Mouse (Mus musculus): ENCODE data around the gene 4930442H23Rik. TPM values are rescaled to one million over a fixed set of nuclear protein-coding genes. Genes with fewer than 3 reads are reported as not detected.
A peak's percentile ranks its signal among the peaks of the same experiment; 100 is the strongest.

The 4930442H23Rik gene
- polyA plus RNA-seq, 1 experiment from 2014 or later: 0.27 TPM

DNA sequence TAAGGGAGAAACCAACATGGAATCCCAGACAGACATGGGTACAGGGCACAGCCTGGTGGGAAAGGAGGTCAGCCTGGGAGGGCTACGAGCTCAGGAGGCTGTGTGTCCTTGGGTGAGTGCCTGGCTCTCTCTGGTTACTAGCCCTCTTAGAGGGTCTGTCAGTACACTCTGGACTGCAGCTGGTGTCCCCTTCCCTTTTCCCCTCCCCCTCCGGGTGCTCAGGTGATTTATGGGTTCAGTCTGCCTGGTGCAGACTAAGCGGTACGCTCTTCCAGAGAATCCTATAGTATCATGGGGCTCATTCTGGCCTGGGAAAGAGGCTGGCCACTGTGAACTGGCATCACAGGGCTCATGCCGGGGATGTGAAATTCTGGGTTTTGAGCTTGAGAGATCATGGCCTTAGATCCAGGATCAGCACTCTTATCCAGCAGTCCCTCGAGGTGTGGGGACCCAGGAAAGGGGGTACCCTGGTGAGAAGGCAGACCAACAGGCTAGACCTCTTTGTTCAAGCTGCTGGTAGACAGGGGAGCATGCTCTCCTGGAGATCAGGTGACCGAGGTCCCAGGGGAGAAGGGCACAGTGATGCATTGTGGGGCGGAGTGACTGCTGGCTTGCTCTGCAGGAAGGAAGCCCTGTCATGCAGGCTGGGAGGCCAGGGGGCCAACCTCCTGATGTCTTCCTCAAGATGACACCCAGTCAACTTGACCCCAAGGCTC, 21.9 kb downstream of the 4930442H23Rik start:
- no peak overlapping the region for H3K4me3 ChIP-seq
- H3K4me1 ChIP-seq: peaks cover 25% of the 10 kb centered on the region
- 86% methylated on average over 8 of the region's 8 CpGs for WGBS
- peaks cover 76% of the 10 kb centered on the region for H3K36me3 ChIP-seq
- no peaks in the 10 kb centered on the region for H3K9me3 ChIP-seq
- no peak overlapping the region for H3K27ac ChIP-seq (replicated peaks)
- no peak for ATAC-seq (ENCODE audit: extremely low read depth, insufficient number of reproducible peaks, low FRiP score, low TSS enrichment)
- no peak overlapping the region for H3K4me2 ChIP-seq
- no peak overlapping the region for H3K9ac ChIP-seq
- no peaks in the 10 kb centered on the region for H3K27me3 ChIP-seq (replicated peaks)

DNA sequence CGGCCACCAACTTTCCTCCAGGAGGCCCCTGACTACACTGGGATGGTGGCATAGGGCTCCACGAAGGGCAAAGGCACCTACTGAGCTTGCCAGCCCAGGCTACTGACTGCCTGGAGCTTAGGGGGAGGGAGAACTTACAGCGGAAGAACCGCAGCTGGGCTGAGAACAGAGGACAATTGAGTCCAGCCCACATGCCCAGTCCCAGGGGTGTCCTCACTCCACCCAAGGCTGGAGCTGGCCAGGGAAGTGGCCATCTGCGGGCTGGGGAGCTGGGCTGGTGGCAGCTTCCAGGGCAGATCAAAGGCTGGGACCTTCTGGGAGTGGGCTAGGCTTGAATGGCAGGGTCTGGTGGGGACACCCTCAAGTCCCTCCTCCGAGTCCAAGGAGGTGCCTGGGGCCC, 28.9 kb downstream of the 4930442H23Rik start:
- 81% methylated on average over 6 of the region's 6 CpGs for WGBS
- Histone ChIP-seq H3K9me3 (no peaks in the 10 kb centered on the region), H3K27ac (replicated peaks) (no peak overlapping the region), H3K4me2 (no peak overlapping the region), H3K4me1 (peaks cover 21% of the 10 kb centered on the region), H3K4me3 (no peak overlapping the region), H3K27me3 (replicated peaks) (no peaks in the 10 kb centered on the region), H3K9ac (peak overlapping the region; percentile 16; the same call in 1 of the 2 replicates), H3K36me3 (peaks cover 86% of the 10 kb centered on the region)
- ATAC-seq (ENCODE audit: extremely low read depth, insufficient number of reproducible peaks, low FRiP score, low TSS enrichment): no peak

DNA sequence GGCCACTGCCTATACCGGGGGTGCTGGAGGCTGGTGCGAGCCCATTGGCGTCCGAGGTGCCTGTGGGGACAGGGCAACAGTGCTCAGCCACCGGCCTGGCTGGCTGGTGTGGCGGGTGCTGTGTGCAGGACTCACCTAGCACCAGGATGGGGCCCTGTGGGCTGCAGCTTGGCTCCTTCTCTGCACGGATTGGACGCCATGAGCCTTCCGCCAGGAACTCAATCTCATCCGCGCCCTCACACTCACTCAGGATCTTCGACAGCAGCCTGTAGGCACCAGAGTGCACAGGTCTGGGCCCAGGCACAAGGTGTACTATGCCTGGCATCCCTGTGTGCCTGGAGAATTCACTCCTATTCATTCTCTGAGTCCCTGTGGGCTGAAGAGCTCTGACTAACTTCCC, 29.3 kb downstream of the 4930442H23Rik start:
- H3K27me3 ChIP-seq (replicated peaks): no peaks in the 10 kb centered on the region
- WGBS: 86% methylated on average over 12 of the region's 12 CpGs
- H3K4me3 ChIP-seq: no peak overlapping the region
- H3K27ac ChIP-seq (replicated peaks): no peak overlapping the region
- H3K4me2 ChIP-seq: no peak overlapping the region
- H3K4me1 ChIP-seq: peaks cover 21% of the 10 kb centered on the region
- peak overlapping the region; percentile 16; the same call in 1 of the 2 replicates for H3K9ac ChIP-seq
- ATAC-seq (ENCODE audit: extremely low read depth, insufficient number of reproducible peaks, low FRiP score, low TSS enrichment): no peak
- H3K9me3 ChIP-seq: no peaks in the 10 kb centered on the region
- H3K36me3 ChIP-seq: peaks cover 88% of the 10 kb centered on the region

DNA sequence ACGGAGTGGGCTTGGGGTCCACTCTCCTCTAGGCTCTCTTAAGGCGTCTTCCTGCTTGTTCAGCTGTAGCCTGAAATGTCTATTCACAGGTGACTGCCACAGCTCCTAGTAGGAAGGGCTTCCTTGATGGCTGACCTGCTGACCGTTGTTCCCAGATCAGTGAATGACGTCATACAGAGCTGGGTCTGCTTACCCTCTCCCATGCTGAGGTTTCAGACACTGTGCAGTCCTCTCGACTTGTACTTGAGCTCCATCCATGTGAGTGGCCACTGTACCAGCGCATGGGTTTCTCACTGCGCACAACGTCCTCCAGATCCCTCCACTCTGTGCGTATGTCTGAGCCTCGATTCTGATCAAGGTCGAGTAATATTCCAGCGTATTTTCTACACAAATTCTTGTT, 31.0 kb downstream of the 4930442H23Rik start:
- no peak overlapping the region for H3K4me2 ChIP-seq
- peak overlapping the region; percentile 79 for H3K27ac ChIP-seq (replicated peaks)
- H3K36me3 ChIP-seq: peaks cover 90% of the 10 kb centered on the region
- H3K4me1 ChIP-seq: peaks cover 21% of the 10 kb centered on the region
- H3K9ac ChIP-seq: peak overlapping the region; percentile 70
- H3K9me3 ChIP-seq: no peaks in the 10 kb centered on the region
- WGBS: 56% methylated on average over 12 of the region's 12 CpGs
- H3K4me3 ChIP-seq: no peak overlapping the region
- no peak for ATAC-seq (ENCODE audit: extremely low read depth, insufficient number of reproducible peaks, low FRiP score, low TSS enrichment)
- no peaks in the 10 kb centered on the region for H3K27me3 ChIP-seq (replicated peaks)

DNA sequence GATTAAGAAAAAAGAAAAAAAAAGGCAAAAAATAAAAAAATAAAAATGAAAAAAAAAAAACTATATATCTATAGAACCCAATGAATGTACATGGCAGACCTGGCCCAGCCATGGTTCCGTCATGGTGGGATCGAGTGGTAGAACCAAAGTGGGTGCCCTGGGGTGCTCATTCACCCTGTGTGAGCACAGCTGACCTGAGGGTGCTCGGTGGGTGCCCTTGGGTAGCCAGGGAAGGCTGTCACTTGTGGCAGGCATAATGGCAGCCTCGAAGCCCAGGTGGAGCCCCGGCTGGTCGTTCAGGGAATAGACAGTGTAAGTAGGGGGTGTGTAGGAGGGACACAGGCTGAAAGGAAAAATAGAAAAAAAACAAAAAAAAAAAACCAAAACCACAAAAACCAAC, 32.4 kb downstream of the 4930442H23Rik start:
- no peak overlapping the region for H3K9ac ChIP-seq
- H3K4me1 ChIP-seq: peaks cover 23% of the 10 kb centered on the region
- peaks cover 90% of the 10 kb centered on the region for H3K36me3 ChIP-seq
- H3K4me3 ChIP-seq: no peak overlapping the region
- H3K4me2 ChIP-seq: no peak overlapping the region
- H3K27me3 ChIP-seq (replicated peaks): no peaks in the 10 kb centered on the region
- WGBS: 61% methylated on average over 6 of the region's 6 CpGs
- H3K9me3 ChIP-seq: no peaks in the 10 kb centered on the region
- no peak overlapping the region for H3K27ac ChIP-seq (replicated peaks)
- no peak for ATAC-seq (ENCODE audit: extremely low read depth, insufficient number of reproducible peaks, low FRiP score, low TSS enrichment)

DNA sequence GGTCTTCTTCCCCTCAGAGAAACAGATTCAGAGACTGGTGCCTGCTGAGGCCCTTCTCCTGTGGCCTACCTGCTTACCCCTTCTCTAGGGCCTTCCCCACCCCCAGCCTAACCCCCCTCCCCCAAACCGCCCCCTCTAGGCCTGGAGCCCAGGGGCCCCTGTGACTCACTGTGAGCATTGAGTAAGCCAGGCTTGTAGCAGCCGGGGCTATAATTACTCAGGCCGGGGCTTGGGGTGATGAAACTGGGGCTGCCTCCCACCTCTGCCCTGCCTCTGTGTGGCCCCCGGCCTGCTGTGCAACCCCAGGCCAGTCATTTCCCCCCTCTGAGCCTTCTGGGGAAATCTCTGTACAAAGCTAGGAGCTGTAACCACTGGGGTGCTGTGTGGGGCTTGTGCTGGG, 37.4 kb downstream of the 4930442H23Rik start:
- Histone ChIP-seq H3K4me1 (peaks cover 45% of the 10 kb centered on the region), H3K27ac (replicated peaks) (no peak overlapping the region), H3K4me3 (no peak overlapping the region), H3K9ac (peak overlapping the region; percentile 42), H3K4me2 (no peak overlapping the region), H3K36me3 (peaks cover 82% of the 10 kb centered on the region), H3K27me3 (replicated peaks) (no peaks in the 10 kb centered on the region), H3K9me3 (no peaks in the 10 kb centered on the region)
- 74% methylated on average over 4 of the region's 4 CpGs for WGBS
- no peak for ATAC-seq (ENCODE audit: extremely low read depth, insufficient number of reproducible peaks, low FRiP score, low TSS enrichment)

DNA sequence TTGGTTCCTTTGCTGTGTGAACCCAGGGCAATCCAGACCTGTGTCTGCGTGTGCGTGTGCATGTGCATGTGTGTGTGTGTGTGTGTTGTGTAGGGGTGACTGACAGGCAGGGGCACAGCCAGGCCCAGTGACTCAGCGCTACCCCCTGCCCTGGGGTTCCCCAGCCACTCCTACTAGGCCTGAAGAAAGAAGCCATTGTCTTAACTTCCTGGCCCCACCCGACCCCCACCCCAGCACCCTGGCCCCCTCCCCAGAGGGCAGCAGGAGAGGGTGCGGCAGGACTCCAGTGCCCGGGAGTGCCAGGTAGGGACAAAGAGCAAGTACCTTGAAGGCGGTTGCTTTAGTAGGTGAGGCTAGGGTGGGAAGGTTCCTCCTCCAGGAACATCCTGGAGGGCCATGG, 37.9 kb downstream of the 4930442H23Rik start:
- H3K9ac ChIP-seq: peak overlapping the region; percentile 42
- ATAC-seq (ENCODE audit: extremely low read depth, insufficient number of reproducible peaks, low FRiP score, low TSS enrichment): no peak
- H3K27ac ChIP-seq (replicated peaks): no peak overlapping the region
- H3K27me3 ChIP-seq (replicated peaks): no peaks in the 10 kb centered on the region
- 71% methylated on average over 7 of the region's 7 CpGs for WGBS
- no peak overlapping the region for H3K4me2 ChIP-seq
- peaks cover 50% of the 10 kb centered on the region for H3K4me1 ChIP-seq
- no peak overlapping the region for H3K4me3 ChIP-seq
- peaks cover 77% of the 10 kb centered on the region for H3K36me3 ChIP-seq
- no peaks in the 10 kb centered on the region for H3K9me3 ChIP-seq

DNA sequence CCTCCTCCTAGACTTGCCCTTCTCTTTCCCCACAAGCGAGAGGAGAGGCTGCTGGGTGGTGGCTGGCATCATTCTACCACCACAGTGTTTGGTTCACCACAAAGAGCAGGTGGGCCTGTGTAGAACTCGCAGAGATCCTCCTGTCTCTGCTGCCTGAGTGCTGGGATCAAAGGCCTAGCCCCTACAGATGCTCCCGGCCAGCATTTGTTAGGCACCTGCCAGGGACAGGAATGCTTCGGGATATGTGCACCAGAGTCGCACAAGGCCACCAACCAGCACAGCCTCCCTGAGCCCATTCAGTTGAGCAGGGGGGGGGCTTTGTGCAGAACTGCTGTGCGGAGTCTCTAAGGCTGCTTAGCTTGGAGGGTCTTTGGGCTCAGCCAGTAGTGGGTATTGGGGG, 38.3 kb downstream of the 4930442H23Rik start:
- H3K9ac ChIP-seq: no peak overlapping the region
- H3K4me3 ChIP-seq: no peak overlapping the region
- no peaks in the 10 kb centered on the region for H3K27me3 ChIP-seq (replicated peaks)
- WGBS: 89% methylated on average over 6 of the region's 6 CpGs
- no peak overlapping the region for H3K4me2 ChIP-seq
- no peaks in the 10 kb centered on the region for H3K9me3 ChIP-seq
- peaks cover 73% of the 10 kb centered on the region for H3K36me3 ChIP-seq
- H3K4me1 ChIP-seq: peaks cover 55% of the 10 kb centered on the region
- H3K27ac ChIP-seq (replicated peaks): no peak overlapping the region
- no peak for ATAC-seq (ENCODE audit: extremely low read depth, insufficient number of reproducible peaks, low FRiP score, low TSS enrichment)

DNA sequence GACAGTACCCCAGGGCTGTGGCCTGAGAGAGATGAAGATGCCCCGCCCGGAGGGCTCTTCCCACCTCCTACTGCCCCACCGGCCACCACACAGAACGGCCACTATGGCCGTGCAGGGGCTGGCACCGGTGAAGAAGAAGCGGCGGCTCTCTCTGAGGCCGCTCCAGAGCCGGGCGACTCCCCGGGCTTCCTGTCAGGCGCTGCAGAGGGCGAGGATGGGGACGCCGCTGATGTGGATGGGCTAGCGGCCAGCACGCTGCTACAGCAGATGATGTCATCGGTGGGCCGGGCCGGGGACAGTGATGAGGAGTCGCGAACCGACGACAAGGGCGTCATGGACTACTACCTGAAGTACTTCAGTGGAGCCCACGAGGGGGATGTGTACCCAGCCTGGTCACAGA, 39.0 kb downstream of the 4930442H23Rik start:
- ATAC-seq (ENCODE audit: extremely low read depth, insufficient number of reproducible peaks, low FRiP score, low TSS enrichment): no peak
- H3K27me3 ChIP-seq (replicated peaks): no peaks in the 10 kb centered on the region
- H3K9ac ChIP-seq: no peak overlapping the region
- H3K4me3 ChIP-seq: no peak overlapping the region
- 89% methylated on average over 27 of the region's 27 CpGs for WGBS
- no peak overlapping the region for H3K4me2 ChIP-seq
- peaks cover 61% of the 10 kb centered on the region for H3K4me1 ChIP-seq
- H3K9me3 ChIP-seq: no peaks in the 10 kb centered on the region
- no peak overlapping the region for H3K27ac ChIP-seq (replicated peaks)
- H3K36me3 ChIP-seq: peaks cover 67% of the 10 kb centered on the region

DNA sequence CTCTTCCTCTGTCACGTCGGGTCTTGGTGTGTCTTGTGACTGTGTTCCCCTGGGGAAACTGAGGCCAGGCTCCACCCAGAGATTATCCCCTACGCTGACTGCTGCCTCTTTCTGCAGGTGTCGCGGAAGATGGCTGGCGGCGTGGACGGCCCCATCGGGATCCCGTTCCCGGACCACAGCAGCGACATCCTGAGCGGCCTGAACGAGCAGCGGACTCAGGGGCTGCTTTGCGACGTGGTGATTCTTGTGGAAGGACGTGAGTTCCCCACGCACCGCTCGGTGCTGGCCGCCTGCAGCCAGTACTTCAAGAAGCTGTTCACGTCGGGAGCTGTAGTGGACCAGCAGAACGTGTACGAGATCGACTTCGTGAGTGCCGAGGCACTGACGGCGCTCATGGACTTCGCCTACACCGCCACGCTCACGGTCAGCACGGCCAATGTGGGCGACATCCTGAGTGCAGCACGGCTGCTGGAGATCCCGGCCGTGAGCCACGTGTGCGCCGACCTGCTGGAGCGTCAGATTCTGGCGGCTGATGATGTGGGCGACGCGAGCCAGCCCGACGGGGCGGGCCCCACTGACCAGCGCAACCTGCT, 39.7 kb downstream of the 4930442H23Rik start:
- Histone ChIP-seq H3K9me3 (no peaks in the 10 kb centered on the region), H3K4me3 (no peak overlapping the region), H3K9ac (no peak overlapping the region), H3K27me3 (replicated peaks) (no peaks in the 10 kb centered on the region), H3K4me1 (peaks cover 69% of the 10 kb centered on the region), H3K4me2 (no peak overlapping the region), H3K27ac (replicated peaks) (no peak overlapping the region), H3K36me3 (peaks cover 60% of the 10 kb centered on the region)
- 93% methylated on average over 52 of the region's 52 CpGs for WGBS
- no peak for ATAC-seq (ENCODE audit: extremely low read depth, insufficient number of reproducible peaks, low FRiP score, low TSS enrichment)

DNA sequence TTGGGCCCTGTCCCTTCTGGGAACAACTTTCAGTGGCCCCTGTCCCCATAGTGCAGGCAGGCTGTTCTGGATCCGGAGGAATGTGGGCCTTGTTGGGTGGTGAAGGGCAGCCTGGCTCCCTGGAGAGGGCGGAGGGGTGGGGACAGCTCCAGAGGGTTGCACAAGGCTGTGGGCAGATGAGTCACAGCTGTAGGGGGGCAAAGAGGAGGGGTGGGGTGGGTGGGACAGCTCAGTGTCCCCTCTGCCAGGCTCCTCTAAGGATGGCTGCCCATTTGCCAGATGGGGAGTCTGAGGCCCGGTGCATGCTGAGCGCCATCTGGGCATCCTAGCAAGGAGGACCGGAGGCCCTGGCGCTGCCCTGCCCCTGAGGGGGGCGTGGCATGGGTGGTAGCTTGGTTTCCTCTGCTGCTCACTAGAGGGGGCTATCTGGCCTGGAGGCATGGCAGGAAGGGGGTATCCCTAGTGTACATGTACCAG, 40.5 kb downstream of the 4930442H23Rik start:
- H3K9me3 ChIP-seq: no peaks in the 10 kb centered on the region
- 0 out of 2 replicates have a peak overlapping the region, but pooled peaks have one; percentile 50 for H3K27ac ChIP-seq (replicated peaks)
- peaks cover 76% of the 10 kb centered on the region for H3K4me1 ChIP-seq
- peak overlapping the region; percentile 94 for H3K9ac ChIP-seq
- H3K4me2 ChIP-seq: no peak overlapping the region
- H3K4me3 ChIP-seq: no peak overlapping the region
- H3K27me3 ChIP-seq (replicated peaks): no peaks in the 10 kb centered on the region
- 86% methylated on average over 7 of the region's 7 CpGs for WGBS
- no peak for ATAC-seq (ENCODE audit: extremely low read depth, insufficient number of reproducible peaks, low FRiP score, low TSS enrichment)
- H3K36me3 ChIP-seq: peaks cover 52% of the 10 kb centered on the region
